Mouse (Mus musculus) stomach, postnatal 0 days (tissue): ENCODE results near the gene Pus10.

Experiments used
- CTCF ChIP-seq: IDR thresholded peaks from 2 replicates; pipeline ENCODE4 v1.5.1; 2016; ENCODE audit warnings: antibody characterized with exemption, low read depth, mild to moderate bottlenecking, moderate library complexity
- EP300 ChIP-seq: optimal IDR thresholded peaks from 2 replicates; pipeline ENCODE3; 2016; ENCODE audit warnings: antibody characterized with exemption

DNA sequence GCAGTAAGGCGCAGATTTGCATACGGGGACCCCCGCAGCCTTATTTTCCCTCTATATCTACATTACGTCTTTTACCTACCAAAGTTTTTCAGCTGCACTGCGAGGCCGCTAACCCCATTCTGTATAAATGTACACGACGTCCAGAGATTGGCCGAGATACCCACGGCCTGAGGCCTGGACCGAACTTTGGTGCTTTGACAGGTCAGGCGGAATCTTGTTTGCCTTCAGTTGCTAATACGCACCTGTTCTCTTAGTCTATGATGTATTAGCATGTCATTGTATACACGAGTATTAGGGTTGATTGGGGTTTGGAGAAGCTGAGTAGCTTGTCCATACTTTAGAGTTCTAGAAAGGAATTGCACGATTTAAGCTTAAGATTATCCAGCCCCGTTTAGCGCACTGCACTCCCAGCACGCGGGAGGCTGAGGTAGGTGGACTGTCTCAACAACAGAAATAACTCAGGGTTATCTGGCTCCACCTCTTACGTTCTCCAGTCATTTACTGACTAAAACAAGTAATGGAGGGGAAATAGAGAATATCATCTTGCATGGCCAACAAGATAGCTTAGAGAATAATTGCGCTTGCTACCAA lies 106.1 kb downstream of the Pus10 start:
- no peak for TF ChIP-seq CTCF
- no peak for TF ChIP-seq EP300
